Mouse (Mus musculus): ENCODE measurements at regions not wholly inside any gene's neighbourhood (a gene's known extent, or its start where the extent isn't known, plus 50 kb on each side); places are given as distances from the start of the nearest gene placed in this dataset.

GRCm38 (mm10) chr8:31746855-31747254 is 1681.7 kb upstream of the 5930422O12Rik start:
- DNase-seq (ENCODE audit: low read depth), result no peak

DNA sequence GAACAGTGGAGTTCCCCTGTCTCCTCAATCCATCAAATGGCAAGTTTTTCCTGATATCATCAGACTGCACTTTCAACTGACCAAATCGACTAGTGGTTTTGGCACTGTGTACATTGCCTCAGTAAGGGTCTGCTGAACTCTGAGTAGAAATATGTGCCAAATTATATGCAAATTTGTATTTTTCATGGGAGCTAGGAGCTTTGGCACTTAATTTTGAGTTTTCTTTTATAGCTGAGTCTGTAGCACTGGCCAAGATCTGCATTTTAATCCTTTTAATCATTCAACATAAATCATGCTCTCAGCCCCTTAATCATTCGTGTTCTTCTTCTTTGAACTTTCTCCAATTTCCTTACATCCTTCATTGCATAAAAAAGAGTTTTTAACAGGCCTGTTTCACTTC is 1678.5 kb upstream of the 5930422O12Rik start:
- no peak for DNase-seq (ENCODE audit: low read depth)

DNA sequence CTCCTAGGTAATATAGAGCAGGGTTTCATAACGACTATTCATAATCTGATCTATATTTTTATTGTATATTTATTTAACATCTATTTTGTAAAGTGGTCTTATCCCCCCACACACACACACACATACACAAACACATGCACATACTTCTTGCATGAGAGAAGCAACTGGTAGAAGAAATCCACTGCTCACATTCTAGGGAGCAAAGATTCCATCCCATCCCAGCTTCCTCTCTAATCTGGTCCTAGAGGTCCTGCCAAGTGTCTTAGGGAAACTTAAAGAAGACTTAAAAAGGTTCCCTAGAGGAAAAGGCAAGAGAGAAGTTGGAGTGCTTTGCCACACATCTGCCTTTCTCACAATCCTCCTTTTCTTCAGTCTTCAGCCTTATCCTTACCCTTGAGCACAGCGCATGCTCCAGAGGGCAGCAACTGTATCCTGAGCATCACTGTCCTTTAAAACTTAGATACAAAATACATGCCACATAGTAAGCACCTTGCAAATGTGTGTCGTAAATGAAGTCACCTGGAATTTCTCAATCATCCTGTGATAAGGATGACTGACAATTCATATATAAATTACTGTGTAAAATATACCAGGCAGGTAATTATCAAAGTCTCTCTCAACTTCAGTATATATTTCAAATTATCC is 1677.9 kb upstream of the 5930422O12Rik start:
- DNase-seq (ENCODE audit: low read depth), result no peak

DNA sequence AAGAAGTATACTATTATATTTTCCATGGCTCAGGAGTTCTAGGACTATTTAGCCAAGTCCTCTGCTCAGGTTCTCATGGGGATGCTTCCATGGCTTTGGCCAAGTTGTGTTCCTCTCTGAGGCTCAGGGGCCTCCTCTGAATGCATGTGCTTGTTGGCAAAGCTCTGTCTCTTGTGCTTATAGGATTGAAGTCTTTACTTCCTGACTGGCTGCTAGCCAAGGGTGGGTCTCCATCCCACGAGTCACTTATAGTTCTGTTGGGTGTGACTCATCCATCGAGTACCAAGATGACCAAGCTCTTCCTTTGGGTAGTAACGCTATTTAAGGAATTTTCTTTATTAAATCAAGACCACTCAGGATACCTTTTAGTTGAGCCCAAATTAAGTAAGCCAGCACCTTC is 1672.8 kb upstream of the 5930422O12Rik start:
- no peak for DNase-seq (ENCODE audit: low read depth)

- no peak for DNase-seq (ENCODE audit: low read depth)
These were observed 1666.4 kb upstream of the 5930422O12Rik start for GRCm38 (mm10) chr8:31762091-31762490.

Data from c-Kit-positive CD71-positive TER-119-negative erythroid progenitor cells, embryonic 14.5 days (primary cell).